Mouse (Mus musculus) limb, embryonic 11.5 days (tissue): Measurements from ENCODE around the gene Phf1. TPM values are rescaled to one million over a fixed set of nuclear protein-coding genes. Genes with fewer than 3 reads are reported as not detected.

Source experiments
- ATAC-seq: fragments of 200-750 bp; cut with Nextera tagmentation; 2 replicates; pipeline ENCODE4 v1.8.0; 2017; ENCODE audit warnings: low read depth; ENCODE audit not compliant: insufficient number of reproducible peaks, low FRiP score, low TSS enrichment
- DNase-seq: peaks from one replicate; pipeline ENCODE4 v3.0.0-alpha.2; 2015; ENCODE audit warnings: low spot score
- H3K27ac ChIP-seq: fragments of 300-500 bp; sonication (generic); replicated peaks from 2 replicates; pipeline ENCODE4 v1.5.1; 2014; ENCODE audit warnings: low read depth, mild to moderate bottlenecking, low read length
- H3K27me3 ChIP-seq: fragments of 300-500 bp; sonication (generic); 2 replicates; pipeline ENCODE4 v1.6.1; 2014; ENCODE audit warnings: mild to moderate bottlenecking, low read length, mixed read lengths; ENCODE audit not compliant: control insufficient read depth, insufficient read depth
- H3K36me3 ChIP-seq: fragments of 300-500 bp; sonication (generic); 2 replicates; pipeline ENCODE4 v1.6.1; 2014; ENCODE audit warnings: mild to moderate bottlenecking, low read length, moderate library complexity, mixed read lengths; ENCODE audit not compliant: control insufficient read depth, insufficient read depth
- H3K4me1 ChIP-seq: fragments of 300-500 bp; sonication (generic); 2 replicates; pipeline ENCODE4 v1.6.1; 2014; ENCODE audit warnings: low read length, mixed read lengths; ENCODE audit not compliant: control insufficient read depth, insufficient read depth
- H3K4me2 ChIP-seq: fragments of 300-500 bp; sonication (generic); 2 replicates; pipeline ENCODE4 v1.6.1; 2014; ENCODE audit warnings: low read depth, mild to moderate bottlenecking, moderate library complexity; ENCODE audit not compliant: severe bottlenecking
- H3K4me3 ChIP-seq: fragments of 300-500 bp; sonication (generic); 2 replicates; pipeline ENCODE4 v1.5.1; 2014; ENCODE audit warnings: low read depth, low read length
- H3K9ac ChIP-seq: fragments of 300-500 bp; sonication (generic); 2 replicates; pipeline ENCODE4 v1.6.1; 2014; ENCODE audit warnings: mild to moderate bottlenecking, low read length
- H3K9me3 ChIP-seq: fragments of 300-500 bp; sonication (generic); 2 replicates; pipeline ENCODE4 v1.6.1; 2016; ENCODE audit warnings: low read length; ENCODE audit not compliant: control insufficient read depth
- WGBS: fragments of 180-500 bp; shearing (Covaris S2); extraction: QIAGEN DNeasy Blood & Tissue Kit; methylation state at CpG from one replicate; pipeline ENCODE4 v1.1.7; 2014; 5-methylcytosine and 5-hydroxymethylcytosine counted together
- polyA plus RNA-seq: library from polyadenylated mRNA; unstranded; fragments of >200 nt; fragmentation: Nextera tagmentation; extraction: Ambion mirVana; gene quantifications from 2 replicates; pipeline ENCODE4 v1.2.1, GENCODE M21; 2014

The Phf1 gene
- polyA plus RNA-seq, 1 experiment from 2014 or later = 4.7 TPM

- ATAC-seq (no peak), DNase-seq (no peak)
- Histone ChIP-seq H3K4me3 (no peak overlapping the region), H3K27ac (no peak overlapping the region), H3K9ac (no peak overlapping the region), H3K4me2 (no peak overlapping the region), H3K36me3 (no peaks in the 10 kb centered on the region), H3K27me3 (no peaks in the 10 kb centered on the region), H3K9me3 (no peaks in the 10 kb centered on the region), H3K4me1 (peaks cover 21% of the 10 kb centered on the region)
- WGBS = 88% methylated on average over 12 of the region's 12 CpGs
Observed at GRCm38 (mm10) chr17:26936453-26936852, 3.6 kb downstream of the Phf1 start.

- H3K4me2 ChIP-seq = no peak overlapping the region
- no peak overlapping the region for H3K9ac ChIP-seq
- H3K27me3 ChIP-seq = no peaks in the 10 kb centered on the region
- no peak for ATAC-seq
- peak; percentile 17 for DNase-seq
- no peak overlapping the region for H3K27ac ChIP-seq
- 88% methylated on average over 15 of the region's 15 CpGs for WGBS
- no peak overlapping the region for H3K4me3 ChIP-seq
- H3K36me3 ChIP-seq = no peaks in the 10 kb centered on the region
- peaks cover 24% of the 10 kb centered on the region for H3K4me1 ChIP-seq
- no peaks in the 10 kb centered on the region for H3K9me3 ChIP-seq
Observed at GRCm38 (mm10) chr17:26936921-26937695, 4.3 kb downstream of the Phf1 start.

- peaks cover 24% of the 10 kb centered on the region for H3K4me1 ChIP-seq
- 60% methylated on average over 16 of the region's 16 CpGs for WGBS
Observed at GRCm38 (mm10) chr17:26937883-26938695, 5.2 kb downstream of the Phf1 start.

GRCm38 (mm10) chr17:26938731-26939130 is 5.9 kb downstream of the Phf1 start:
- H3K27me3 ChIP-seq = no peaks in the 10 kb centered on the region
- peak; percentile 37 for DNase-seq
- peak overlapping the region; percentile 99 for H3K4me2 ChIP-seq
- H3K4me3 ChIP-seq = peak overlapping the region; percentile 70
- H3K27ac ChIP-seq = peak overlapping the region; percentile 57
- no peak for ATAC-seq
- H3K9ac ChIP-seq = peak overlapping the region; percentile 77
- H3K4me1 ChIP-seq = peaks cover 20% of the 10 kb centered on the region
- no peaks in the 10 kb centered on the region for H3K9me3 ChIP-seq
- under 1% methylated on average over 22 of the region's 22 CpGs for WGBS
- H3K36me3 ChIP-seq = no peaks in the 10 kb centered on the region

More at GRCm38 (mm10) chr17:26937883-26938695, 5.2 kb downstream of the Phf1 start:
- H3K9me3 ChIP-seq = no peaks in the 10 kb centered on the region
- ATAC-seq (no peak), DNase-seq (peak; percentile 18)
- no peaks in the 10 kb centered on the region for H3K36me3 ChIP-seq
- H3K27ac ChIP-seq = peak overlapping the region; percentile 57
- H3K27me3 ChIP-seq = no peaks in the 10 kb centered on the region
- peak overlapping the region; percentile 70 for H3K4me3 ChIP-seq
- peak overlapping the region; percentile 99 for H3K4me2 ChIP-seq
- peak overlapping the region; percentile 77 for H3K9ac ChIP-seq

- ATAC-seq = peak; percentile 96
- Histone ChIP-seq H3K9me3 (no peaks in the 10 kb centered on the region), H3K4me1 (peaks cover 19% of the 10 kb centered on the region), H3K4me3 (peak within 1 kb of the TSS; percentile 70), H3K9ac (peak within 1 kb of the TSS; percentile 77), H3K27ac (peak within 1 kb of the TSS; percentile 84), H3K27me3 (no peaks in the 10 kb centered on the region), H3K36me3 (no peaks in the 10 kb centered on the region), H3K4me2 (peak within 1 kb of the TSS; percentile 99)
- under 1% methylated on average over 69 of the region's 70 CpGs for WGBS
- DNase-seq = peak; percentile 99
Observed at GRCm38 (mm10) chr17:26939178-26939972, 6.5 kb downstream of the Phf1 start, which contains the start of gene Cuta. Gene Cuta (minus strand): TSS chr17:26939569.

- Histone ChIP-seq H3K4me2 (peak overlapping the region; percentile 99), H3K4me3 (peak overlapping the region; percentile 70), H3K9me3 (no peaks in the 10 kb centered on the region), H3K9ac (peak overlapping the region; percentile 72), H3K27ac (peak overlapping the region; percentile 84), H3K4me1 (peaks cover 19% of the 10 kb centered on the region), H3K36me3 (no peaks in the 10 kb centered on the region), H3K27me3 (no peaks in the 10 kb centered on the region)
- no peak for ATAC-seq
- WGBS = 0% methylated on average over 3 of the region's 3 CpGs
- DNase-seq = no peak
Observed at GRCm38 (mm10) chr17:26939973-26940300, 7.1 kb downstream of the Phf1 start.

GRCm38 (mm10) chr17:26941031-26941789 is 8.4 kb downstream of the Phf1 start, which contains the start of gene Syngap1:
Gene Syngap1 (plus strand): TSS chr17:26941253.
- no peaks in the 10 kb centered on the region for H3K36me3 ChIP-seq
- H3K27me3 ChIP-seq = no peaks in the 10 kb centered on the region
- peak within 1 kb of the TSS; percentile 70 for H3K4me3 ChIP-seq
- ATAC-seq (no peak), DNase-seq (peak; percentile 37)
- peak within 1 kb of the TSS; percentile 99 for H3K4me2 ChIP-seq
- H3K9ac ChIP-seq = peak within 1 kb of the TSS; percentile 72
- peak within 1 kb of the TSS; percentile 84 for H3K27ac ChIP-seq
- H3K9me3 ChIP-seq = no peaks in the 10 kb centered on the region
- 2% methylated on average over 24 of the region's 24 CpGs for WGBS
- H3K4me1 ChIP-seq = peaks cover 26% of the 10 kb centered on the region
